Mouse (Mus musculus): ENCODE measurements at regions not wholly inside any gene's neighbourhood (a gene's known extent, or its start where the extent isn't known, plus 50 kb on each side); places are given as distances from the start of the nearest gene placed in this dataset.

GRCm38 (mm10) chr12:95054887-95055286 lies 637.1 kb upstream of the Flrt2 start:
- 0 out of 2 replicates have a peak, but pooled peaks cover 3% of the 10 kb centered on the region for H3K4me1 ChIP-seq
- no peak overlapping the region for H3K4me2 ChIP-seq (replicated peaks)
- H3K9me3 ChIP-seq = no peaks in the 10 kb centered on the region
- no peak overlapping the region for H3K27ac ChIP-seq (replicated peaks)
- H3K4me3 ChIP-seq = no peak overlapping the region
- H3K27me3 ChIP-seq = no peaks in the 10 kb centered on the region
- no peaks in the 10 kb centered on the region for H3K36me3 ChIP-seq
- ATAC-seq (replicated peaks) = no peak
- 87% methylated on average over 3 of the region's 3 CpGs for WGBS
- H3K9ac ChIP-seq (replicated peaks) = no peak overlapping the region

- H3K4me1 ChIP-seq = 0 out of 2 replicates have a peak, but pooled peaks cover 3% of the 10 kb centered on the region
- H3K4me3 ChIP-seq = no peak overlapping the region
- no peaks in the 10 kb centered on the region for H3K36me3 ChIP-seq
- H3K27ac ChIP-seq (replicated peaks) = no peak overlapping the region
- no peaks in the 10 kb centered on the region for H3K27me3 ChIP-seq
- H3K9me3 ChIP-seq = no peaks in the 10 kb centered on the region
- H3K4me2 ChIP-seq (replicated peaks) = no peak overlapping the region
- ATAC-seq (replicated peaks) = peak; percentile 83
- no peak overlapping the region for H3K9ac ChIP-seq (replicated peaks)
- 25% methylated on average over 7 of the region's 7 CpGs for WGBS
These were observed 635.1 kb upstream of the Flrt2 start for GRCm38 (mm10) chr12:95056926-95057325.

GRCm38 (mm10) chr12:95059396-95059795 lies 632.6 kb upstream of the Flrt2 start:
- Histone ChIP-seq H3K27ac (replicated peaks) (no peak overlapping the region; the same call in 1 of the 2 replicates), H3K4me2 (replicated peaks) (no peak overlapping the region), H3K27me3 (no peaks in the 10 kb centered on the region), H3K4me3 (no peak overlapping the region), H3K9me3 (no peaks in the 10 kb centered on the region), H3K36me3 (no peaks in the 10 kb centered on the region), H3K4me1 (0 out of 2 replicates have a peak, but pooled peaks cover 3% of the 10 kb centered on the region), H3K9ac (replicated peaks) (no peak overlapping the region)
- WGBS = 44% methylated on average over 2 of the region's 2 CpGs
- ATAC-seq (replicated peaks) = no peak

GRCm38 (mm10) chr12:95072307-95072706 lies 619.7 kb upstream of the Flrt2 start:
- H3K9me3 ChIP-seq = no peaks in the 10 kb centered on the region
- H3K27me3 ChIP-seq = no peaks in the 10 kb centered on the region
- H3K9ac ChIP-seq (replicated peaks) = no peak overlapping the region
- H3K27ac ChIP-seq (replicated peaks) = no peak overlapping the region
- no peaks in the 10 kb centered on the region for H3K4me1 ChIP-seq
- no peak for ATAC-seq (replicated peaks)
- H3K36me3 ChIP-seq = no peaks in the 10 kb centered on the region
- WGBS = 90% methylated on average over 2 of the region's 2 CpGs
- no peak overlapping the region for H3K4me2 ChIP-seq (replicated peaks)
- no peak overlapping the region for H3K4me3 ChIP-seq

GRCm38 (mm10) chr12:95119223-95119952 lies 572.6 kb upstream of the Flrt2 start:
- WGBS = 14% methylated on average over 3 of the region's 3 CpGs
- Histone ChIP-seq H3K27ac (replicated peaks) (no peak overlapping the region; the same call in none of the 2 replicates), H3K4me2 (replicated peaks) (no peak overlapping the region), H3K36me3 (no peaks in the 10 kb centered on the region), H3K4me1 (0 out of 2 replicates have a peak, but pooled peaks cover 4% of the 10 kb centered on the region), H3K9me3 (no peaks in the 10 kb centered on the region), H3K27me3 (no peaks in the 10 kb centered on the region), H3K4me3 (no peak overlapping the region), H3K9ac (replicated peaks) (no peak overlapping the region)
- ATAC-seq (replicated peaks) = peak; percentile 92

GRCm38 (mm10) chr12:95132804-95133203 lies 559.2 kb upstream of the Flrt2 start:
- H3K27me3 ChIP-seq = no peaks in the 10 kb centered on the region
- no peak overlapping the region for H3K9ac ChIP-seq (replicated peaks)
- ATAC-seq (replicated peaks) = no peak
- no peak overlapping the region for H3K4me2 ChIP-seq (replicated peaks)
- no peaks in the 10 kb centered on the region for H3K36me3 ChIP-seq
- H3K4me1 ChIP-seq = no peaks in the 10 kb centered on the region
- H3K9me3 ChIP-seq = no peaks in the 10 kb centered on the region
- no peak overlapping the region for H3K27ac ChIP-seq (replicated peaks)
- H3K4me3 ChIP-seq = no peak overlapping the region
- WGBS = 67% methylated on average over 1 of the region's 1 CpGs

GRCm38 (mm10) chr12:95133482-95133881 lies 558.5 kb upstream of the Flrt2 start:
- ATAC-seq (replicated peaks) = no peak
- Histone ChIP-seq H3K4me1 (no peaks in the 10 kb centered on the region), H3K27me3 (no peaks in the 10 kb centered on the region), H3K36me3 (no peaks in the 10 kb centered on the region), H3K4me2 (replicated peaks) (no peak overlapping the region), H3K9me3 (no peaks in the 10 kb centered on the region), H3K9ac (replicated peaks) (no peak overlapping the region), H3K27ac (replicated peaks) (no peak overlapping the region), H3K4me3 (no peak overlapping the region)
- 89% methylated on average over 4 of the region's 4 CpGs for WGBS

- Histone ChIP-seq H3K4me3 (no peak overlapping the region), H3K4me1 (no peaks in the 10 kb centered on the region), H3K36me3 (no peaks in the 10 kb centered on the region), H3K4me2 (replicated peaks) (no peak overlapping the region), H3K9ac (replicated peaks) (no peak overlapping the region), H3K27ac (replicated peaks) (no peak overlapping the region), H3K9me3 (no peaks in the 10 kb centered on the region), H3K27me3 (no peaks in the 10 kb centered on the region)
- 95% methylated on average over 2 of the region's 2 CpGs for WGBS
- no peak for ATAC-seq (replicated peaks)
These were observed 553.9 kb upstream of the Flrt2 start for GRCm38 (mm10) chr12:95138167-95138566.

- Histone ChIP-seq H3K36me3 (no peaks in the 10 kb centered on the region), H3K27me3 (no peaks in the 10 kb centered on the region), H3K4me2 (replicated peaks) (no peak overlapping the region), H3K9ac (replicated peaks) (no peak overlapping the region), H3K4me1 (peaks cover 8% of the 10 kb centered on the region), H3K27ac (replicated peaks) (no peak overlapping the region), H3K9me3 (no peaks in the 10 kb centered on the region), H3K4me3 (no peak overlapping the region)
- WGBS = 60% methylated on average over 2 of the region's 2 CpGs
- ATAC-seq (replicated peaks) = no peak
These were observed 521.0 kb upstream of the Flrt2 start for GRCm38 (mm10) chr12:95171051-95171450.

GRCm38 (mm10) chr12:95173810-95174402 lies 518.1 kb upstream of the Flrt2 start:
- no peak overlapping the region for H3K4me2 ChIP-seq (replicated peaks)
- no peaks in the 10 kb centered on the region for H3K36me3 ChIP-seq
- no peaks in the 10 kb centered on the region for H3K9me3 ChIP-seq
- peaks cover 8% of the 10 kb centered on the region for H3K4me1 ChIP-seq
- 16% methylated on average over 1 of the region's 1 CpGs for WGBS
- ATAC-seq (replicated peaks) = peak; percentile 85
- no peak overlapping the region for H3K4me3 ChIP-seq
- no peaks in the 10 kb centered on the region for H3K27me3 ChIP-seq
- H3K27ac ChIP-seq (replicated peaks) = peak overlapping the region; percentile 11; the same call in 1 of the 2 replicates
- no peak overlapping the region for H3K9ac ChIP-seq (replicated peaks)

GRCm38 (mm10) chr12:95202486-95202885 lies 489.5 kb upstream of the Flrt2 start:
- H3K27me3 ChIP-seq = no peaks in the 10 kb centered on the region
- H3K4me3 ChIP-seq = no peak overlapping the region
- no peaks in the 10 kb centered on the region for H3K9me3 ChIP-seq
- H3K4me1 ChIP-seq = no peaks in the 10 kb centered on the region
- 86% methylated on average over 8 of the region's 8 CpGs for WGBS
- ATAC-seq (replicated peaks) = no peak
- no peak overlapping the region for H3K4me2 ChIP-seq (replicated peaks)
- no peak overlapping the region for H3K27ac ChIP-seq (replicated peaks)
- H3K36me3 ChIP-seq = no peaks in the 10 kb centered on the region
- H3K9ac ChIP-seq (replicated peaks) = no peak overlapping the region

GRCm38 (mm10) chr12:95205081-95205480 lies 486.9 kb upstream of the Flrt2 start:
- no peaks in the 10 kb centered on the region for H3K4me1 ChIP-seq
- no peak overlapping the region for H3K4me2 ChIP-seq (replicated peaks)
- no peaks in the 10 kb centered on the region for H3K9me3 ChIP-seq
- WGBS = 69% methylated on average over 3 of the region's 3 CpGs
- no peaks in the 10 kb centered on the region for H3K36me3 ChIP-seq
- no peaks in the 10 kb centered on the region for H3K27me3 ChIP-seq
- ATAC-seq (replicated peaks) = no peak
- no peak overlapping the region for H3K27ac ChIP-seq (replicated peaks)
- no peak overlapping the region for H3K4me3 ChIP-seq
- H3K9ac ChIP-seq (replicated peaks) = no peak overlapping the region
